Mouse (Mus musculus) small intestine, adult 2 months (tissue): Measurements from ENCODE around the gene Cryaa.

Source experiments
- CTCF ChIP-seq: fragments of 200-500 bp; IDR thresholded peaks from 2 replicates; pipeline ENCODE4 v1.5.1; 2012; ENCODE audit warnings: low read depth, mild to moderate bottlenecking, control low read depth, inconsistent platforms, low read length, moderate library complexity, mixed read lengths; ENCODE audit not compliant: insufficient replicate concordance, insufficient read length; ENCODE audit errors: extremely low read depth
- POLR2A ChIP-seq: fragments of 200-500 bp; IDR thresholded peaks from 2 replicates; pipeline ENCODE4 v1.6.1; 2012; ENCODE audit warnings: low read depth, mild to moderate bottlenecking, control low read depth, inconsistent platforms, low read length, moderate library complexity

DNA sequence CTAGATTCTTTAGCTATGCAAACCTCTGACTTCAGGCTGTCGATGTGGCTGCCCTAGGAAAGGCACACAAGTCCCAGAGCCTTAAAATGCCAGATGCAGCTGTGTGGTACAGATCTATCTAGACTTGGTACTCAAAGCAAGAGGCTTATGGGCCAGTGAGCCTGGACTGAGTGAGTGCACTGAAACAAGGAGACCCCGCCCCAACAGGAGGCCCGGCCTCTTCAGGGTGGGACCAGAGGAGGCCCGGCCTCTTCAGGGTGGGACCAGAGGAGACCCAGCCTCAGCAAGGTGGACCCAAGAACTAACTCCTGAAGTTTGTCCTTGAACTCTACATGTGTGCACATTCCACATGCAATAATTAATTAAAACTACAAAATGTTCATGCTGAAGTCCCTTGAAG is 34.7 kb upstream of the Cryaa start:
- no peak for TF ChIP-seq POLR2A
- no peak for TF ChIP-seq CTCF
